Mouse (Mus musculus): ENCODE measurements at regions not wholly inside any gene's neighbourhood (a gene's known extent, or its start where the extent isn't known, plus 50 kb on each side); places are given as distances from the start of the nearest gene placed in this dataset.

DNA sequence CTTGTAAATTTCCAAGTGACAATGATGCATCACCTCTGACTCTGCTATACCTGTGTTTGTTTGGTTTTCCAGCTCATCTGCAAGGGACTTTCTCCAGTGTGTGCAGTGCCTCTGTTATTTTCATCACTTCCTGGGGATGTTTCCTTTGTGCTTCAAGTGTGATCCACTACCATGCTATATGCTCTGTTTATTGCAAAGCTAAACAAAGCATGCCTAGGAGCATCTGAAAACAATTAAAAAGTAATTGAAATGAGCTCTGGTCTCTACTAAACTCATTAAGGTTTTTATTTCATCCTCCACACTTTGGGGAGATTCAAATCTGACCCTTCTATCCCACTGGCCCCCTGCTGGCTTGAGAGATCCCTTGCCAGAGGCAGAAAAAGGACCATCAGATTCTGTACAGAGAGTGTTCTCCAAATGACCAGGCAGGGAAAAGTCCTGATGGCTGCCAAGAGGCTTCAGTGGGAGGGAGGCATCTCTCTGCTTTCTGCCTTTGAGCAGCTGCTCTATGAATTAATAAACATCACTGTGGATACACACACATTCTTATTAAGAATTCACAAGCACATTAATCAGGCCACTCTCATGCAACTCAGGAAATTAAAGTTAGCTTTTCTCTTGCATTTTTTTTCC, 57.0 kb downstream of the Amd2 start:
- Histone ChIP-seq H3K9ac (ENCODE audit: low read depth, low read length) (no peak overlapping the region), H3K9me3 (ENCODE audit: control insufficient read depth, low read length) (no peaks in the 10 kb centered on the region), H3K36me3 (ENCODE audit: control insufficient read depth, insufficient read depth, low read length) (no peaks in the 10 kb centered on the region), H3K4me2 (ENCODE audit: low read depth, low read length) (no peak overlapping the region), H3K27me3 (replicated peaks; ENCODE audit: control insufficient read depth, insufficient read depth, low read length) (no peaks in the 10 kb centered on the region), H3K4me3 (ENCODE audit: low read length) (no peak overlapping the region), H3K27ac (ENCODE audit: low read length) (no peak overlapping the region), H3K4me1 (ENCODE audit: control insufficient read depth, insufficient read depth, low read length) (no peaks in the 10 kb centered on the region)
- ATAC-seq: peak; percentile 71

GRCm38 (mm10) chr10:35649930-35650329, 61.8 kb downstream of the Amd2 start:
- no peaks in the 10 kb centered on the region for H3K27me3 ChIP-seq (replicated peaks; ENCODE audit: control insufficient read depth, insufficient read depth, low read length)
- H3K4me3 ChIP-seq (ENCODE audit: low read length): no peak overlapping the region
- H3K9me3 ChIP-seq (ENCODE audit: control insufficient read depth, low read length): no peaks in the 10 kb centered on the region
- no peak overlapping the region for H3K9ac ChIP-seq (ENCODE audit: low read depth, low read length)
- H3K36me3 ChIP-seq (ENCODE audit: control insufficient read depth, insufficient read depth, low read length): no peaks in the 10 kb centered on the region
- 63% methylated on average over 2 of the region's 2 CpGs for WGBS
- no peak overlapping the region for H3K27ac ChIP-seq (ENCODE audit: low read length)
- H3K4me1 ChIP-seq (ENCODE audit: control insufficient read depth, insufficient read depth, low read length): no peaks in the 10 kb centered on the region
- no peak for ATAC-seq
- H3K4me2 ChIP-seq (ENCODE audit: low read depth, low read length): no peak overlapping the region

- H3K9me3 ChIP-seq (ENCODE audit: control insufficient read depth, low read length): no peaks in the 10 kb centered on the region
- no peak for ATAC-seq
- WGBS: 100% methylated on average over 1 of the region's 1 CpGs
- no peak overlapping the region for H3K4me3 ChIP-seq (ENCODE audit: low read length)
- no peaks in the 10 kb centered on the region for H3K36me3 ChIP-seq (ENCODE audit: control insufficient read depth, insufficient read depth, low read length)
- H3K4me2 ChIP-seq (ENCODE audit: low read depth, low read length): no peak overlapping the region
- H3K27me3 ChIP-seq (replicated peaks; ENCODE audit: control insufficient read depth, insufficient read depth, low read length): no peaks in the 10 kb centered on the region
- no peaks in the 10 kb centered on the region for H3K4me1 ChIP-seq (ENCODE audit: control insufficient read depth, insufficient read depth, low read length)
- H3K27ac ChIP-seq (ENCODE audit: low read length): no peak overlapping the region
- no peak overlapping the region for H3K9ac ChIP-seq (ENCODE audit: low read depth, low read length)
Measured at GRCm38 (mm10) chr10:35620853-35621252, 90.8 kb downstream of the Amd2 start.

DNA sequence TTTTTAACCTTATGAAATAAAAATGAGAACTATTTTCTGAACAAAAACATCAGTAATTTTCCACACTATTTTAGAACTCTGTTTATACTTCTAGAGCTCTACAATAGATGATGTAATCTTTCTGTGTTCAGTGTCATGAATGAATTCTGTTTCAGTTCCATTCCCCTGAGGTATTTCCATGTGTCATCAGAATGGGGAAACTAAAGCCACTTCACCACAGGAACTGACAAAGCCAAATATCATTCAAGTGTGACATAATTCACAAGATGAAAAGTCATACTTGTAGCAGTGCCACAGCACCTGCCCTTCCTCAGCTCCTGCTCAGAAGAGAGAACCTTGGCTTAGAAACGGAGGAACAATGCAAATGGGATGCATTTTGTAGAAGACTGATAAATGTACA, 125.4 kb downstream of the Amd2 start:
- Histone ChIP-seq H3K27me3 (replicated peaks; ENCODE audit: control insufficient read depth, insufficient read depth, low read length) (no peaks in the 10 kb centered on the region), H3K9me3 (ENCODE audit: control insufficient read depth, low read length) (no peaks in the 10 kb centered on the region), H3K36me3 (ENCODE audit: control insufficient read depth, insufficient read depth, low read length) (no peaks in the 10 kb centered on the region), H3K4me3 (ENCODE audit: low read length) (no peak overlapping the region), H3K4me2 (ENCODE audit: low read depth, low read length) (no peak overlapping the region), H3K9ac (ENCODE audit: low read depth, low read length) (no peak overlapping the region), H3K27ac (ENCODE audit: low read length) (no peak overlapping the region), H3K4me1 (ENCODE audit: control insufficient read depth, insufficient read depth, low read length) (no peaks in the 10 kb centered on the region)
- ATAC-seq: no peak
- 79% methylated on average over 1 of the region's 1 CpGs for WGBS
